Mouse (Mus musculus) brain, embryonic 14.5 days (tissue): ENCODE results near the gene 1600014C23Rik.

Experiments used
- CTCF ChIP-seq: fragments of 200-500 bp; IDR thresholded peaks from 2 replicates; pipeline ENCODE4 v1.5.1; 2012; ENCODE audit warnings: inconsistent platforms, mild to moderate bottlenecking, moderate library complexity, borderline replicate concordance; ENCODE audit not compliant: insufficient read depth, insufficient read length; ENCODE audit errors: extremely low read depth
- POLR2A ChIP-seq: fragments of 200-500 bp; IDR thresholded peaks from 2 replicates; pipeline ENCODE4 v1.6.1; 2012; ENCODE audit warnings: mild to moderate bottlenecking, inconsistent platforms, borderline replicate concordance; ENCODE audit not compliant: poor library complexity, insufficient read depth, insufficient read length, severe bottlenecking; ENCODE audit errors: extremely low read depth

- TF ChIP-seq POLR2A (no peak), CTCF (no peak)
These were observed at the start of gene 1600014C23Rik for GRCm38 (mm10) chr17:45733735-45734301.
